Mouse (Mus musculus) forebrain, embryonic 16.5 days (tissue): Measurements from ENCODE around the gene Hnrnpa2b1. TPM values are rescaled to one million over a fixed set of nuclear protein-coding genes. Genes with fewer than 3 reads are reported as not detected.

Source experiments
- ATAC-seq: fragments of 200-750 bp; cut with Nextera tagmentation; 2 replicates; pipeline ENCODE4 v1.8.0; 2017; ENCODE audit warnings: mild to moderate bottlenecking, moderate library complexity
- H3K27ac ChIP-seq: fragments of 300-500 bp; sonication (generic); 2 replicates; pipeline ENCODE4 v1.5.1; 2014; ENCODE audit warnings: low read length, control low read depth
- H3K27me3 ChIP-seq: fragments of 300-500 bp; sonication (generic); replicated peaks from 2 replicates; pipeline ENCODE4 v1.6.1; 2014; ENCODE audit warnings: low read length; ENCODE audit not compliant: control insufficient read depth, insufficient read depth
- H3K36me3 ChIP-seq: fragments of 300-500 bp; sonication (generic); 2 replicates; pipeline ENCODE4 v1.6.1; 2014; ENCODE audit not compliant: control insufficient read depth, insufficient read depth
- H3K4me1 ChIP-seq: fragments of 300-500 bp; sonication (generic); replicated peaks from 2 replicates; pipeline ENCODE4 v1.6.1; 2014; ENCODE audit warnings: low read length; ENCODE audit not compliant: control insufficient read depth, insufficient read depth
- H3K4me2 ChIP-seq: fragments of 300-500 bp; sonication (generic); 2 replicates; pipeline ENCODE4 v1.6.1; 2014; ENCODE audit warnings: mild to moderate bottlenecking, low read length, control low read depth
- H3K4me3 ChIP-seq: fragments of 300-500 bp; sonication (generic); replicated peaks from 2 replicates; pipeline ENCODE4 v1.5.1; 2014; ENCODE audit warnings: mild to moderate bottlenecking, low read length, control low read depth
- H3K9ac ChIP-seq: fragments of 300-500 bp; sonication (generic); replicated peaks from 2 replicates; pipeline ENCODE4 v1.6.1; 2014; ENCODE audit warnings: low read depth, low read length, control low read depth
- H3K9me3 ChIP-seq: fragments of 300-500 bp; sonication (generic); 2 replicates; pipeline ENCODE4 v1.6.1; 2016; ENCODE audit warnings: low read length; ENCODE audit not compliant: control insufficient read depth
- WGBS: fragments of 180-500 bp; shearing (Covaris S2); extraction: QIAGEN DNeasy Blood & Tissue Kit; methylation state at CpG from one replicate; pipeline ENCODE4 v1.1.7; 2014; 5-methylcytosine and 5-hydroxymethylcytosine counted together
- polyA plus RNA-seq: library from polyadenylated mRNA; unstranded; fragments of >200 nt; fragmentation: Nextera tagmentation; extraction: Ambion mirVana; gene quantifications from 2 replicates; pipeline ENCODE4 v1.2.1, GENCODE M21; 2015

Hnrnpa2b1 gene
- polyA plus RNA-seq, 1 experiment from 2014 or later, result 1,995 TPM

DNA sequence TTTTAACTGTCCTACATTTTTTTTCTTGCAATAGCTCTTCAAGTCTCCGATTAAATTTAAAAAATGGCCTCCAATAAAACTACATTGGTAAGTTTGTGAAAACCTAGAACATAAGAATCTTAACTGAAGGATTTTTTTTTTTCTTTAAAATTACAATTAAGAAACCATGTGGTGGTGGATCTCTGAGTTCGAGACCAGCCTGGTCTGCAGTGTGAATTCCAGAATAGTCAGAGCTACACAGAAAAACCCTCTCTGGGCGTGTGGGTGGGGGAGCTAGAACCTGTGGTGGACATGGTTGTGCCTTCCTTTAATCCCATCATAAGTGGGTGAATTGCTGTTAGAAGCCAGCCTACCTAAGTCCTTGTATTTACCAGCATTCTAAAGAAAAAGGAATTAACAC, 2.1 kb upstream of the Hnrnpa2b1 start:
- Histone ChIP-seq H3K4me2 (peak overlapping the region; percentile 86), H3K4me3 (peak overlapping the region; percentile 47), H3K27me3 (no peaks in the 10 kb centered on the region), H3K9ac (peak overlapping the region; percentile 58), H3K27ac (peak overlapping the region; percentile 53; the same call in 1 of the 2 replicates), H3K4me1 (peaks cover 28% of the 10 kb centered on the region), H3K36me3 (peaks cover 11% of the 10 kb centered on the region), H3K9me3 (no peaks in the 10 kb centered on the region)
- 8% methylated on average over 3 of the region's 3 CpGs for WGBS
- ATAC-seq, result no peak

DNA sequence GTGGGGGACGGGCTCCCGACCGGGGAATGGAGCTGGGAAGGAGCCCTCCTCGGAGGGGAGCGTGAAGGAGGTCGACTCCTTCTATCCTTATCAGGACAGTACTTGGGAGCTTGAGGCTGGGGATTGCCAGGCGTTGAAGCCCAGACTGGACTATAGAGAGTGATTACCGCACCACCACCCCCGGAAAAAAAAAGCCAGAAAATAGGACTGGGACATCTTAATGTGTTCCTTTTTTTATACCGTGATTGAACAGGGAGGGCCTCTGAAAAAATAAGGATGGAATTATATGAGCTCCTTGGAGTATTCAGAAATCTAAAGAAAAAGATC, 1.4 kb upstream of the Hnrnpa2b1 start:
- Histone ChIP-seq H3K4me3 (peak overlapping the region; percentile 98), H3K9ac (peak overlapping the region; percentile 100), H3K27me3 (no peaks in the 10 kb centered on the region), H3K36me3 (peaks cover 9% of the 10 kb centered on the region), H3K27ac (peak overlapping the region; percentile 100), H3K4me1 (peaks cover 32% of the 10 kb centered on the region), H3K4me2 (peak overlapping the region; percentile 37), H3K9me3 (no peaks in the 10 kb centered on the region)
- 0% methylated on average over 10 of the region's 10 CpGs for WGBS
- no peak for ATAC-seq

DNA sequence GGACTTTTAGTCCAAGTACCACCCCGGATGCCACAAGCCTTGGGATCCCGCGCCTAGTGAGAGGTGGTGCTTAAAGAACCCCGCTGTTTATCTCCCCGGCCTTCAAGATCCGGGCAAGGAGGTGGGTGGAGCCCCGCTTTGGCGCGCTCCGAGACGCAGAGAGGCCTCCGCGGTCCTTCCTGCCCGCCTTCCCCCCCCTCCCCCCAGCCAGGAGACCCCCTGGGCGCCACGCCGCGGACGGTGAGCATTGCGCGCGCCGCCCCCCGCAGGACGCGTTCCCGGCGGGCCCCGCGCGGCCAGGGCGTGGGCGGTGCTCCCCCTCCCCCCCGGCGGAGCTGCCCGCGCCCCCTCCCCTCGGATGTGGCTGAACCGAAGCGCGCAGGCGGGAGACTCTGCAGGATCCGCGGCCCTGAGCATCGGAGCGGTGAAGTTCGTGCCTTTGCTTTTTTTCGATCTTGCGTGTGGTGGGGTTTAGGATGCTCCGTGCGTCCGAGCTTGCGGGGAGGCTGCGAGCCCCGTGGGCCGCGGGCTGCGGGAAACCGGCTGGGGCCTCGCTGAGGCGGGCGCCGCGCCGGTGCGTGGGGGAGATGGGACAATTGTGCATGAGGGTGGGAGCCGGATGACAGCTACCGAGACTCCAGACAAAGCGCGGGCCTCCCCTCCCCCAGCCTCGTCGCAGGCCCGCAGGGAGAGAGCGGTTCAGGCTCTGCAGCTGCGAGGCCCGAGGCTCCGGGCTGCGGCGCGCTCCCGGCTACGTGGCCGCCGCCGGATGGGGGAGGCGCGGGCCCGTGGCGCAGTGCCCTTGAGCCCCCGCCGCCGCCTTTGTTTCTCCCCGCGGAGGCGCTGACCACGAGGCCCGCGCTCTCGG, 851 bp upstream of the Hnrnpa2b1 start, which contains the start of gene Cbx3:
Cbx3 (plus strand) TSS at position 50 of the 868 bp plus-strand sequence.
- peak within 1 kb of the TSS; percentile 54 for H3K4me2 ChIP-seq
- WGBS, result under 1% methylated on average over 85 of the region's 99 CpGs
- no peaks in the 10 kb centered on the region for H3K27me3 ChIP-seq
- peak within 1 kb of the TSS; percentile 98 for H3K4me3 ChIP-seq
- H3K9me3 ChIP-seq, result no peaks in the 10 kb centered on the region
- peaks cover 10% of the 10 kb centered on the region for H3K36me3 ChIP-seq
- H3K4me1 ChIP-seq, result peaks cover 38% of the 10 kb centered on the region
- ATAC-seq, result peak; percentile 75
- peak within 1 kb of the TSS; percentile 100 for H3K27ac ChIP-seq
- peak within 1 kb of the TSS; percentile 100 for H3K9ac ChIP-seq

DNA sequence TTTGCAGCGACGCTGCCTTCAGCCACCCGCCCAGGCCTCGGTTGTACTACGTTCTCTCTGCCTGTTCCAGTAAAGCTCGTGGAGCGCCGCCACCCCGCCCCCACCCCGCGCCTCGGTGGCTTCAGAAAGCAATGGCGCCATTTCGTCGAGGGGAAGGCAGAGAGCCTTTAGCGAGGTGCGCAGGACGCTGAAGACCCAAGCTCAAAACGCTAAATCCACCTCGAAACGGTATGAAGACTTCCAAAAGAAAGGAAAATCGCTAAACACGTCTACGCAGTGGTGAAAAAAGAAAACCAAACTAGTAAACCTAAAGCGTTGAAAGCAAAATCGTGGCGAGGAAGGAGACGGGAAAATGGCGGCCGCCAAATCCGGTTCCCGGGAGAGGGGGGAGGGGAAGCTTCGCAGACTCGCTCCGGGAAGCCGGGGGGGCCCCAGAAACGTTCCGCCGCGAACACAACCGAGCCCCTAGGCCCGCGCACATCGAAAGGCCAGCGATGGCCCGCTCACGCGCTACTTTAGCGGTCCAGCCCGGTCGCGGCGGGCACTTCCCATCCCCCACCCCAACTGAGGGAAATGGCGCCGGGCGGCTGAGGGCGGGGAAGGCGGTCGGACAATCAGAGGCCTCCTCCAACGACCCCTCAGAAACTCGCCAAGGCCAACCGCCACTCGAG, 668 bp downstream of the Hnrnpa2b1 start:
- Histone ChIP-seq H3K27me3 (no peaks in the 10 kb centered on the region), H3K9me3 (no peaks in the 10 kb centered on the region), H3K4me3 (peak overlapping the region; percentile 98), H3K9ac (peak overlapping the region; percentile 99), H3K36me3 (peaks cover 15% of the 10 kb centered on the region), H3K4me1 (peaks cover 35% of the 10 kb centered on the region), H3K27ac (peak overlapping the region; percentile 100), H3K4me2 (peak overlapping the region; percentile 74)
- under 1% methylated on average over 63 of the region's 63 CpGs for WGBS
- ATAC-seq, result peak; percentile 20

DNA sequence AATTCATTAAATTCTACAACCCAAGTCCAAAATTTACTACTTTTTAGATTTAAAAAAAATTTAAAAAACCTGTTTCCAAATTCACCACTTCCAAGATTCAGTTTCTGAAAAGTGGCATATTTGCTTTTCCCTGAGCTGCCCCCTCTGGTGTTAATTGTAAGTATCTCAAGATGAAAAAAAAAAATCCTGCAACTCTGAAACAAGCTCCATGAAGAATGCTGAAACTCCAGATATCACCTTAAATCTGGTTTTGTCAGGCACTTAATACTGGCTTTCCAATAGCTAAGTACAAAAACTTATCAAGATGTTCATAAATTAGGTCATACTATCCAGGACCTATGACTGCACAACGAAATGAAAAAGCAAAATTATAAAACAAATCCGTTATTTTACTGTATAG, 2.0 kb downstream of the Hnrnpa2b1 start:
- Histone ChIP-seq H3K36me3 (peaks cover 21% of the 10 kb centered on the region), H3K4me3 (peak overlapping the region; percentile 43), H3K4me1 (peaks cover 27% of the 10 kb centered on the region), H3K9ac (0 out of 2 replicates have a peak overlapping the region, but pooled peaks have one; percentile 42), H3K27me3 (no peaks in the 10 kb centered on the region), H3K9me3 (no peaks in the 10 kb centered on the region), H3K4me2 (peak overlapping the region; percentile 62), H3K27ac (no peak overlapping the region)
- 0% methylated on average over 2 of the region's 2 CpGs for WGBS
- ATAC-seq, result no peak

DNA sequence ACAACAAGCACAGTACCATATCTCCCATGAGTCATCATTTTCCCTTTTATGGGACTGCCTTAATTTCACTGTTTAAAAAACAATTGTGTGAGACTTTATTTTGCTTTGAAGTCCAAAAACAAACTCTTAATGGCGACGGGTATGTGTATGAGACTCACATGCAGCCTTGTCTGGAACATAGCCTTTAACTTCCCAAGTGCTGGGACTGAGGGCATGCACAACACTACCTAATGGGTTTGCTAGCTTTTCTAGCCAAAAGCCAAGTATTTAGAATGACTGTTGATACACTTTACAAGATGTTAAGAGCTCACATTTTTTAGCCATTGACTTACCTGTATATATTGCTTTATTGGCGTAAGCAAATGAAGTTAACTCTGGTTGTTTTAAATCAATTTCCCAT, 9.3 kb downstream of the Hnrnpa2b1 start:
- ATAC-seq, result no peak
- Histone ChIP-seq H3K27ac (no peak overlapping the region), H3K9me3 (no peaks in the 10 kb centered on the region), H3K4me3 (no peak overlapping the region), H3K9ac (no peak overlapping the region), H3K4me2 (no peak overlapping the region), H3K4me1 (peaks cover 3% of the 10 kb centered on the region; the same call in 1 of the 2 replicates), H3K27me3 (no peaks in the 10 kb centered on the region), H3K36me3 (peaks cover 36% of the 10 kb centered on the region)
- 73% methylated on average over 3 of the region's 3 CpGs for WGBS

DNA sequence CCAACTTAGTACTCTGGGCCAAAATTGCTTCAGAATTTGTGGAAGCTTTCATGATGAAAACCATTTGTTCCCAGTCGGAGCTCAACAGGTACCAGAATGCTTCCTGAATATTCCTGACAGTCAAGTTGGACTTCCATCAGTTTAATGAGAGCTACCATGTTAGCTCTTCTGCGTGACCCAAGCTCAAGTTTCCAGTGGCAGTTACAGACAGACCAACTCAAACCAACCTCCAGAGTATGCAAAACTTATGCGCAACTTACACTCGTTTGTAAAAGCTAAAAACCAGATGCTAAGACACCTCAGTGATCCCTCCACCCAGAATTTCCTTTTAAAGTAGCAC, 9.7 kb downstream of the Hnrnpa2b1 start:
- Histone ChIP-seq H3K36me3 (peaks cover 33% of the 10 kb centered on the region), H3K4me2 (no peak overlapping the region), H3K9ac (no peak overlapping the region), H3K9me3 (no peaks in the 10 kb centered on the region), H3K4me3 (no peak overlapping the region), H3K27ac (no peak overlapping the region), H3K4me1 (peaks cover 3% of the 10 kb centered on the region; the same call in 1 of the 2 replicates), H3K27me3 (no peaks in the 10 kb centered on the region)
- ATAC-seq, result no peak
- 70% methylated on average over 4 of the region's 4 CpGs for WGBS

DNA sequence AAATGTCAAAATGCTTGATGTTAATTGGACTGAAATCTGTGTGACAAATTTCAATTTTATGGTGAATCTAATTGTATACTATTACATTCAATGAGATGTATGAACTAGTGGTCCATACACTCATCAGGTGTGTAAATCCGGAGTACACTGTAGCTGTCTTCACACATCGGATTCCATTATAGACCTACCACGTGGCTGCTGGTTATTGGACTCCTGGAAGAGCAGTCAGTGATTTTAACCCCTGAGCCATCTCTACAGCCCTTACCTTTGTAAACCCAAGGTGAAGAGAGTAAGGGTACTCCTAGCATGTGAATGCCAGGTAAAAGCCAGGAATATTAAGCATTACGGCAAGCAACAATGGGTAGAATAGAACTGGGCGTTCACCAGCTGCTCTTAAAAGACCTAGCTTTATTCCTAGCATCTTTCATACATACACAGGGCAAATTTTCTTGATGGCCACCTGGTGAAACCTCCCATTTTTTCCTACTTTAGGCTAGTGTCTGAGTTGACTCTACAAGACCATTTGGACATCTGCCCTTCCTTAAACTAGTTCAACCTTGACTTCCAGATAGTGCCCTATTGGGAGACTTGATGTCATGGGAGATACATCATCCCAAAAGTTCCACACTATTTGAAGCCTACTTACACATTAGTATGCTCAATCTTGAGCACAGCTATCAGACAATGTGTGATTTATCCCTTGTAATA, 10.2 kb downstream of the Hnrnpa2b1 start:
- H3K4me3 ChIP-seq, result no peak overlapping the region
- ATAC-seq, result peak; percentile 19; the same call in 1 of the 2 replicates
- peaks cover 3% of the 10 kb centered on the region; the same call in 1 of the 2 replicates for H3K4me1 ChIP-seq
- WGBS, result 34% methylated on average over 5 of the region's 5 CpGs
- no peak overlapping the region for H3K27ac ChIP-seq
- H3K4me2 ChIP-seq, result no peak overlapping the region
- no peaks in the 10 kb centered on the region for H3K27me3 ChIP-seq
- H3K9me3 ChIP-seq, result no peaks in the 10 kb centered on the region
- H3K9ac ChIP-seq, result no peak overlapping the region
- H3K36me3 ChIP-seq, result peaks cover 33% of the 10 kb centered on the region

DNA sequence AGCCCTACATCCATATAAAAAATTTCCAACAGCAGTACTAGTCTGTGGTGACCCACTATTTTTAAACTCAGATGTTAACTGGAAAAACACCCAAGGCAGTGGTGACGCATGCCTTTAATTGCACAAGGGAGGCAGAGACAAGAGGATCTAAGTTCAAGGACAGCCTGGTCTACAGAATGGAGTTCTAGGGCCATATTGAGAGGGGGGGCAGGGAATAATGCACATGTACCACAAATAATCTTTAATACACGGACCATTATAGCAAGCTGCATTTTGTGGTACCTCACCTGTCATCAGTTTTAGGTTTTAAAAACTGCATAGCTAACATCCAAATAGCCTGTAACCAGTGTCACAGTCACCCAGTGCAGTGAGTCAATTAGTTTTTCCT, 10.8 kb downstream of the Hnrnpa2b1 start:
- no peak overlapping the region for H3K4me2 ChIP-seq
- H3K36me3 ChIP-seq, result peaks cover 32% of the 10 kb centered on the region
- peaks cover 2% of the 10 kb centered on the region; the same call in 1 of the 2 replicates for H3K4me1 ChIP-seq
- no peaks in the 10 kb centered on the region for H3K27me3 ChIP-seq
- no peak overlapping the region for H3K9ac ChIP-seq
- no peak overlapping the region for H3K4me3 ChIP-seq
- H3K27ac ChIP-seq, result no peak overlapping the region
- 49% methylated on average over 2 of the region's 2 CpGs for WGBS
- no peaks in the 10 kb centered on the region for H3K9me3 ChIP-seq
- ATAC-seq, result peak; percentile 29; the same call in 1 of the 2 replicates
